Mouse (Mus musculus) frontal cortex, adult (tissue): ENCODE results near the gene Cops6.

Experiments
- ATAC-seq: cut with Nextera tagmentation; 2 replicates; pipeline ENCODE4 v1.9.2; 2017; ENCODE audit warnings: mild to moderate bottlenecking, moderate library complexity, mixed read lengths; ENCODE audit not compliant: low TSS enrichment

Gene Cops6

GRCm38 (mm10) chr5:138187661-138188306 is 26.9 kb downstream of the Cops6 start:
- ATAC-seq: peak; percentile 95

- ATAC-seq: peak; percentile 93
Observed at GRCm38 (mm10) chr5:138193771-138194727, 33.2 kb downstream of the Cops6 start, which contains the start of gene Mblac1. Gene Mblac1, plus strand, starts transcription at chr5:138194314.

- peak; percentile 51 for ATAC-seq
Observed at GRCm38 (mm10) chr5:138194755-138195345, 34.0 kb downstream of the Cops6 start.

- ATAC-seq: no peak
Observed at GRCm38 (mm10) chr5:138195463-138195862, 34.6 kb downstream of the Cops6 start.

- ATAC-seq: peak; percentile 55; the same call in 1 of the 2 replicates
Observed at GRCm38 (mm10) chr5:138199576-138199975, 38.7 kb downstream of the Cops6 start.

GRCm38 (mm10) chr5:138202086-138202485 is 41.2 kb downstream of the Cops6 start:
- ATAC-seq: no peak

- no peak for ATAC-seq
Observed at GRCm38 (mm10) chr5:138207253-138207652, 46.4 kb downstream of the Cops6 start.

GRCm38 (mm10) chr5:138207873-138208272 is 47.0 kb downstream of the Cops6 start:
- ATAC-seq: no peak
